Mouse (Mus musculus) ES-Bruce4 (cell line): Measurements from ENCODE around the gene Cmip. TPM values are rescaled to one million over a fixed set of nuclear protein-coding genes. Genes with fewer than 3 reads are reported as not detected.

Experiments
- H3K27ac ChIP-seq: 2 replicates; pipeline ENCODE4 v1.5.1; 2012; ENCODE audit warnings: low read length, inconsistent platforms; ENCODE audit not compliant: insufficient read depth
- H3K27me3 ChIP-seq: 2 replicates; pipeline ENCODE4 v1.6.1; 2012; ENCODE audit warnings: mild to moderate bottlenecking, low read length, inconsistent platforms; ENCODE audit not compliant: control insufficient read depth, poor library complexity, insufficient read depth, severe bottlenecking
- H3K36me3 ChIP-seq: 2 replicates; pipeline ENCODE4 v1.6.1; 2012; ENCODE audit warnings: inconsistent platforms, mild to moderate bottlenecking, low read length, moderate library complexity; ENCODE audit not compliant: control insufficient read depth, poor library complexity, insufficient read depth, severe bottlenecking
- H3K4me1 ChIP-seq: one replicate; pipeline ENCODE4 v1.8.1; 2011; ENCODE audit warnings: low read length; ENCODE audit not compliant: control insufficient read depth, insufficient read depth
- H3K4me3 ChIP-seq: 2 replicates; pipeline ENCODE4 v1.5.1; 2011; ENCODE audit warnings: low read depth, mild to moderate bottlenecking, low read length
- H3K9ac ChIP-seq: 2 replicates; pipeline ENCODE4 v1.6.1; 2012; ENCODE audit warnings: low read depth, mild to moderate bottlenecking, inconsistent platforms; ENCODE audit not compliant: poor library complexity, severe bottlenecking
- H3K9me3 ChIP-seq: replicated peaks from 2 replicates; pipeline ENCODE4 v1.6.1; 2012; ENCODE audit warnings: mild to moderate bottlenecking, low read length, inconsistent platforms; ENCODE audit not compliant: control insufficient read depth, poor library complexity, insufficient read depth, severe bottlenecking
- CTCF ChIP-seq: IDR thresholded peaks from one replicate; pipeline ENCODE4 v1.8.1; 2011; ENCODE audit warnings: low read depth, low read length
- EP300 ChIP-seq: IDR thresholded peaks from 2 replicates; pipeline ENCODE4 v1.6.1; 2011; ENCODE audit warnings: low read depth, low read length; ENCODE audit not compliant: insufficient read depth
- POLR2A ChIP-seq: IDR thresholded peaks from one replicate; pipeline ENCODE4 v1.8.1; 2011; ENCODE audit warnings: low read length; ENCODE audit not compliant: insufficient read depth
- polyA plus RNA-seq: library from polyadenylated mRNA; stranded (reverse); fragments of >200 nt; gene quantifications from 2 replicates; pipeline ENCODE4 v1.2.4, GENCODE M21; 2011; ENCODE audit warnings: low read depth; ENCODE audit not compliant: missing spikeins, insufficient read depth, insufficient read length

The Cmip gene
- polyA plus RNA-seq, 1 experiment: 67.9 TPM

DNA sequence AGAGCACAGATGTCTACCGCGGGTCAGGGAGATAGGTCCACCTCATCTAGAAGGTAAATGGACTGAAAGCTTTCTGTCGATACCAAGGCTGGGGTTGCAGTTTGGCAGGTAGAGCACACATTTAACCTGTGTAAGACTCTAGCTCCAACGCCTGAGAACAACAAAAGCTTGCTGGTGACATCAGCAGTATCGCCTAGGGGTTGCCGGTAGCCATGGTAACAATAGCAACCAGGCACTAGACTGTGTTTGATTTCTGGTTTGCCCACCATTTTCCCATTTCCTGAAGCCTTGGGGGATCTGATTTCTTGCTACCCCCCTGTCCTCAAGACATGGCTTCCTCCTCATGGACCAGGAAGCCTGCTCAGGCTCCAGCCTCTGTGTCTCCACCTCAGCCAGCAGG is 197.1 kb downstream of the Cmip start:
- H3K27me3 ChIP-seq: no peaks in the 10 kb centered on the region
- H3K9ac ChIP-seq: no peak overlapping the region
- peaks cover 37% of the 10 kb centered on the region for H3K36me3 ChIP-seq
- no peaks in the 10 kb centered on the region for H3K4me1 ChIP-seq
- H3K27ac ChIP-seq: no peak overlapping the region
- TF ChIP-seq CTCF (no peak), POLR2A (no peak), EP300 (no peak)
- peaks cover 5% of the 10 kb centered on the region; the same call in 1 of the 2 replicates for H3K9me3 ChIP-seq
- no peak overlapping the region for H3K4me3 ChIP-seq

DNA sequence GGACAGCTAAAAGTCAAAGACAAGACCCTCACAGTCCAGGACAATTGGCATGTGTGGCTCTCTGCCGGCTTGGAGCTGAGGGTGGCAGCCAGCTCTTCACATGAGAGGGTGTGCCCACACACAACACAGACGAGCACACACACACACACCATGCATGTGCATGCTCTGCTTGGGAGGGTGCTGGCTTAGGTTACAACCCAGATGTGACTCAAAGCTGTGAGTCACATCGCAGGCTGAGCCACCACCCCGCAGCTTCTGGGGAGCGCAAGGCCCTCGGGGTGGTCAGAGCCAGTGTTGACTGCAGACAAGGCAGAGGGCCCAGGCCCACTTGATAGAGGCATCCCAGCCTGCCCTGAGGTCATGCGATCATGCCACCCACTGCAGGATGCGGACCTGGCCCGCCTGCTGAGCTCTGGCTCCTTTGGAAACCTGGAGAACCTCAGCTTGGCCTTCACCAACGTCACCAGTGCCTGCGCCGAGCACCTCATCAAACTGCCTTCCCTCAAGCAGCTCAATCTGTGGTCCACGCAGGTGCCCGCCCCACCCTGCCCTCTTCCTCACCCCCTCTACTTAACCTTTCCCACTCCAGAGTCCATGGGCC is 197.8 kb downstream of the Cmip start:
- no peak overlapping the region for H3K9ac ChIP-seq
- peaks cover under 1% of the 10 kb centered on the region for H3K4me1 ChIP-seq
- H3K4me3 ChIP-seq: no peak overlapping the region
- peaks cover 36% of the 10 kb centered on the region for H3K36me3 ChIP-seq
- H3K9me3 ChIP-seq: peaks cover 5% of the 10 kb centered on the region; the same call in 1 of the 2 replicates
- no peak overlapping the region for H3K27ac ChIP-seq
- no peak for TF ChIP-seq EP300
- no peak for TF ChIP-seq POLR2A
- no peak for TF ChIP-seq CTCF
- H3K27me3 ChIP-seq: no peaks in the 10 kb centered on the region

- H3K36me3 ChIP-seq: peaks cover 31% of the 10 kb centered on the region
- TF ChIP-seq EP300 (no peak), POLR2A (no peak), CTCF (no peak)
- H3K4me1 ChIP-seq: peaks cover 2% of the 10 kb centered on the region
- no peak overlapping the region for H3K9ac ChIP-seq
- H3K27me3 ChIP-seq: no peaks in the 10 kb centered on the region
- H3K9me3 ChIP-seq: peaks cover 5% of the 10 kb centered on the region; the same call in 1 of the 2 replicates
- no peak overlapping the region for H3K4me3 ChIP-seq
- no peak overlapping the region for H3K27ac ChIP-seq
These were observed 198.8 kb downstream of the Cmip start for GRCm38 (mm10) chr8:117455701-117456100.

- H3K27me3 ChIP-seq: no peaks in the 10 kb centered on the region
- H3K27ac ChIP-seq: no peak overlapping the region
- H3K4me1 ChIP-seq: peaks cover 2% of the 10 kb centered on the region
- H3K4me3 ChIP-seq: no peak overlapping the region
- TF ChIP-seq EP300 (no peak), CTCF (no peak), POLR2A (no peak)
- H3K36me3 ChIP-seq: peaks cover 28% of the 10 kb centered on the region
- no peak overlapping the region for H3K9ac ChIP-seq
- peaks cover 5% of the 10 kb centered on the region; the same call in 1 of the 2 replicates for H3K9me3 ChIP-seq
These were observed 201.6 kb downstream of the Cmip start for GRCm38 (mm10) chr8:117458440-117458839.

DNA sequence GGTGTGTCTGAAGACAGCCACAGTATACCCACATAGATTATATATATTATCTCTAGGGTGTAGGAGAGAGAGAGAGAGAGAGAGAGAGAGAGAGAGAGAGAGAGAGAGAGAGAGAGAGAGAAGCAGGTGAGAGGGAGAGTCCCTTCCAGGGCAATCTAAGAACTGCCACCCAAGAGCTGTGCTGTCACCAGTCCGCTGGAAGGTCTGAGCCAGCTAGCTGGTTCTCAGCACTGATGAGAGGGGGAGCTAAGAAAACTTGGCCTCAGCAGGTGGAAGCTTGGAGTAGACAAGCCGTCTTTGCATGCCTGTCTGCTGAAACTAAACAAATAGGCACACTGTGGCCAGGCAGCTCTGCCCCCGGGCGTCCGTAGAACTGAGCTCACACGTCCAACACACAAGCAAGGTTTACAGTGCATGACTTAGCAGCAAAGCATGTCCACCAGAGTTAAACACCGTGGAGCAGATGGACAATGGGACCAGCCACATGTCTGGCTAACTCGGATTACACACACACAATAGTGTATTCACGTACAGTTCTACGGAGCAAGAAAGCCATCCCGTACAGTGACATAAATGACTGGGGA is 205.9 kb downstream of the Cmip start:
- Histone ChIP-seq H3K9me3 (no peaks in the 10 kb centered on the region), H3K27me3 (no peaks in the 10 kb centered on the region), H3K36me3 (peaks cover 3% of the 10 kb centered on the region), H3K4me3 (no peak overlapping the region), H3K9ac (no peak overlapping the region), H3K27ac (no peak overlapping the region), H3K4me1 (peaks cover 2% of the 10 kb centered on the region)
- TF ChIP-seq CTCF: no peak
- no peak for TF ChIP-seq POLR2A
- TF ChIP-seq EP300: no peak

- H3K4me1 ChIP-seq: peaks cover 2% of the 10 kb centered on the region
- no peak for TF ChIP-seq POLR2A
- peak; percentile 28 for TF ChIP-seq CTCF
- no peaks in the 10 kb centered on the region; the same call in 1 of the 2 replicates for H3K36me3 ChIP-seq
- no peaks in the 10 kb centered on the region for H3K9me3 ChIP-seq
- no peak overlapping the region for H3K4me3 ChIP-seq
- H3K27me3 ChIP-seq: no peaks in the 10 kb centered on the region
- H3K9ac ChIP-seq: no peak overlapping the region
- H3K27ac ChIP-seq: no peak overlapping the region
These were observed 207.7 kb downstream of the Cmip start for GRCm38 (mm10) chr8:117464525-117464924.
